Mouse (Mus musculus) heart, adult 10 weeks (tissue): ENCODE results near the gene Fam3a. TPM values are rescaled to one million over a fixed set of nuclear protein-coding genes. Genes with fewer than 3 reads are reported as not detected.

Experiments used
- polyA plus RNA-seq: library from polyadenylated mRNA; stranded (reverse); fragments of 350-450 nt; fragmentation: Illumina TruSeq; extraction: RNeasy Lipid Tissue Mini Kit (QIAGEN cat#74804); gene quantifications from one replicate; pipeline ENCODE4 v1.2.3, GENCODE M21; 2014; ENCODE audit warnings: low read depth, low replicate concordance

Fam3a gene
- 25.7 TPM for polyA plus RNA-seq

GRCm38 (mm10) chrX:74392535-74393443 is at the start of gene Fam3a, which contains the start of gene Ikbkg:
Gene Fam3a, minus strand, starts transcription at chrX:74393272.
Gene Ikbkg, plus strand, starts transcription at chrX:74393290.

GRCm38 (mm10) chrX:74428826-74429276 is 35.8 kb upstream of the Fam3a start, which contains the start of gene G6pdx:
Gene G6pdx, minus strand, starts transcription at chrX:74429194.

GRCm38 (mm10) chrX:74372888-74373549 is 20.1 kb downstream of the Fam3a start, which contains the start of the genes Ubl4a and Slc10a3:
Gene Ubl4a, minus strand, starts transcription at chrX:74373218.
Gene Slc10a3, minus strand, starts transcription at chrX:74373349.

GRCm38 (mm10) chrX:74353467-74353770 is 39.7 kb downstream of the Fam3a start, which contains the start of gene Lage3:
Gene Lage3, minus strand, starts transcription at chrX:74353618.

Other genes starting within 250 kb of the Fam3a start
- not detected for gene Tex28, start 225.4 kb downstream of the Fam3a start, polyA plus RNA-seq
- gene Tktl1, start 216.0 kb downstream of the Fam3a start, polyA plus RNA-seq: not detected
- gene Flna, start 143.5 kb downstream of the Fam3a start, polyA plus RNA-seq: 157 TPM
- gene Emd, start 138.6 kb downstream of the Fam3a start, polyA plus RNA-seq: 58.3 TPM
- 920 TPM for gene Rpl10, start 122.5 kb downstream of the Fam3a start, polyA plus RNA-seq
- gene Taz, start 111.4 kb downstream of the Fam3a start, polyA plus RNA-seq: 89.4 TPM
- gene Dnase1l1, start 110.9 kb downstream of the Fam3a start, polyA plus RNA-seq: 20.8 TPM
- gene Atp6ap1, start 96.2 kb downstream of the Fam3a start, polyA plus RNA-seq: 178 TPM
- gene Gdi1, start 88.3 kb downstream of the Fam3a start, polyA plus RNA-seq: 84.5 TPM
- 33.4 TPM for gene Fam50a, start 80.2 kb downstream of the Fam3a start, polyA plus RNA-seq
- 2.0 TPM for gene Plxna3, start 64.2 kb downstream of the Fam3a start, polyA plus RNA-seq
- gene Lage3, start 39.7 kb downstream of the Fam3a start, polyA plus RNA-seq: 31.3 TPM
- 73.7 TPM for gene Ubl4a, start 20.1 kb downstream of the Fam3a start, polyA plus RNA-seq
- gene Slc10a3, start 19.9 kb downstream of the Fam3a start, polyA plus RNA-seq: 7.1 TPM
- gene Ikbkg, start within 50 bp of the Fam3a start, polyA plus RNA-seq: 23.9 TPM
- gene G6pdx, start 35.9 kb upstream of the Fam3a start, polyA plus RNA-seq: 8.7 TPM
- not detected for gene Gm6880, start 88.1 kb upstream of the Fam3a start, polyA plus RNA-seq
- gene Olfr1326-ps1, start 181.6 kb upstream of the Fam3a start, polyA plus RNA-seq: not detected
- gene Olfr1325, start 199.4 kb upstream of the Fam3a start, polyA plus RNA-seq: not detected